Mouse (Mus musculus) liver, adult (tissue): ENCODE data around the gene Efna2.

Experiments used
- GATA4 ChIP-seq: IDR thresholded peaks from 2 replicates; pipeline ENCODE4 v1.6.1; 2014; ENCODE audit warnings: mild to moderate bottlenecking, low read length; ENCODE audit not compliant: insufficient replicate concordance

Efna2 gene

DNA sequence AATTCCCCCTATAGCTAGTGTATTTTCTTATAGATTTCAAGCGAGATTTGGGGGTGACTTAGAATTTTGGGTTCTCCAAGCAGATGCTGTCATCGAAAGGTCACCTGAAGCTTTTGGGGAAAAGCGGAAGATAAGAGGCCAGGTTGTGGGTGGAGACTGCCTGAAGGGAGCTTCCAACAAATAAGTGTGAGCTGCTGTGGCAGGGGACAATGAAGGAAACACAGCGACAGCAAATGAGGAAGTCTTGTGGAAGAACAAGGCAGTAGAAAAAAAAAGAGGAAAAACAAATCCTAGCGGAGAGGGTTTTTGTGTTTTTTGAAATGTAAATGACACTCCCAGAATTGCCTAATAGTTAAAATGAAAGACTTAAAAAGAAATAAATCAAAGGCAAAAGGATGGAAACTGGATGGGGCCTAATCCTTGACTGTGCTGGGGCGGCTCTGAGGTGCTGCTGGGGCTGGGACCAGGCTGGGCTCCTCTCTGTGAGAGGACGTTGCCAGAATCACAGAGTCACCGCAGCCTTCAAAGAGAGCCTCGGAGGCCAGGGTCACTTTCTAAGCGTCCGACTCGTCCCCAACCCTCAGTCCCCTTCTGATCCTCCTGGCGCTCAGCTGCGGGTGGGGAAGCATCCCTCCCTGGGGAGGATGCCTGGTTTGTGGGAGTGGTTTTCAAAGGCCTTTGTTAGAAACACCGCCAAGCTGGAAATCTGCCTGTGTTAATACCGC lies 35.9 kb downstream of the Efna2 start:
- TF ChIP-seq GATA4 = no peak

DNA sequence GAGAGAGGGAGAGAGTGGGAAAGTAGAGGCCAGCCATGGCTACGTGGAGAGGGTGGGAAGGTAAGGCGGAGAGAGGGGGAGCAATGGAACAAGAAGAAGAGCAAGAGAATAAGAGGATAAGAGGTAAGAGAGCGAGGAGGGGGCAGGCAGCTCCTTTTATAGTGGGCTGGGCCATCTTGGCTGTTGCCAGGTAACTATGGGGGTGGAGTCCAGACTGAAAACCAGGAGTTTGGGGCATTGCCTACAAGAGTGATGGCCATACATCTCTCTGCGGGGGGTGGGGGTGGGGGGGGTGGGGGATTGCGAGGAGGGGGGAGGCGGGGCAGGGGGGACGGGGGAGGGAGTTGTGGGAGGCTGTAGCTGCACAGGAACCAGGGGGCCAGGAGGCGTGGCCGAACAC lies 41.4 kb downstream of the Efna2 start:
- TF ChIP-seq GATA4 = no peak

- no peak; the same call in 1 of the 2 replicates for TF ChIP-seq GATA4
These were observed 46.8 kb downstream of the Efna2 start for GRCm38 (mm10) chr10:80226071-80226415.

DNA sequence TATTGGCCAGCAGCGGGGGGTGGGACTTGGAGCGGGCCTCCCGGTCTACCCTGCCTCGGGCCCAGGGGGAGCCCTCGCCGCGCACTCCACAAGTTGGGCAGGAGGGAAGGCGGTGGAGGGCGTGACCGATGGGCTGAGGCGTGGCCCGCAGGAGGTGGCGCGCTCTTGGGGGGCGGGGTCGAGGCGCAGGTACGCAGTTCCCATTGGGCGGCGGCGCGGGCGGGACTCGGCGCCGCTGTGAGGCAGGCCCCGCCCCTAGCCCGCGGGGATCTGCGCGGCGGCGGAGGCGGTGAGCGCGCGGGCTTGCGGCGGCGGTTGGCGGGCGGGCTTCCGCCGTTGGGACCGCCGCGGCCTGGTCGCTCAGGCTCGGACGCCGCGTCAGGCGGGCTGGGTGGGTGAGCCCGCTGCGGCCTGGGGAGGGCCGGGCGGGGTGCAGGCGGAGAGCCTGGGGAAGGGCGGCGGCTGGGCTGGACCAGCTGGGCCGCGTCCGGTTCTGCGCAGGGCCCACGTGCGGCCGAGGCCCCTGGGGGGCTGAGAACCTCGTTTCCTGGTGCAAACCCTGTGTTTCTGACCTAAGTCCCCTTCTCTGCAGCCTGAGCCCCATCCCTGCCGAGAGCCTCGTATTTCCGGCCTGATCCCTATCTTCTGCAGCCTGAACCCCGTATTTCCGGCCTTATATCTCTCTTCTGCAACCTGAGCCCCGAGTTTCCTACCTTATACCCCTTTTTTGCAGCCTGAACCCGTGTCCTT lies 47.3 kb downstream of the Efna2 start, which contains the start of gene Mum1:
Gene Mum1 (plus strand): TSS at position 19 of the 750 bp plus-strand sequence.
- peak; percentile 33; the same call in 1 of the 2 replicates for TF ChIP-seq GATA4

DNA sequence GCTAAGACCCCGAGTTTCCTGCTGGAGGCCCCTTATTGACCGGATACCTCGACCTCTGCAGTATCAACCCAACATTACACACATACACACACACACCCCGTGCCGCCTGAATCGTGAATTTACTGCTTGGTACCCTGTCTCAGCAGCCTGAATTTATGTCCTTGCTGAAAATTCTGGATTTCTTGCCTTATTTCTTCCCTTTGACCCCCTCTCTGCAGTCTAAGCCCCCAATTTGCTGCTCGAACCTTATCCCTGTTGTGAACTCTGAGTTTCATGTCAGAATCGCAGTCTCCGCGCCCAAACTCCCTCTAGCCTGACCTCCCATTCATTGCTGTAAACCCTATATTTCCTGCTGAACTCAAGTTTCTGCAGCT lies 47.9 kb downstream of the Efna2 start:
- no peak for TF ChIP-seq GATA4

DNA sequence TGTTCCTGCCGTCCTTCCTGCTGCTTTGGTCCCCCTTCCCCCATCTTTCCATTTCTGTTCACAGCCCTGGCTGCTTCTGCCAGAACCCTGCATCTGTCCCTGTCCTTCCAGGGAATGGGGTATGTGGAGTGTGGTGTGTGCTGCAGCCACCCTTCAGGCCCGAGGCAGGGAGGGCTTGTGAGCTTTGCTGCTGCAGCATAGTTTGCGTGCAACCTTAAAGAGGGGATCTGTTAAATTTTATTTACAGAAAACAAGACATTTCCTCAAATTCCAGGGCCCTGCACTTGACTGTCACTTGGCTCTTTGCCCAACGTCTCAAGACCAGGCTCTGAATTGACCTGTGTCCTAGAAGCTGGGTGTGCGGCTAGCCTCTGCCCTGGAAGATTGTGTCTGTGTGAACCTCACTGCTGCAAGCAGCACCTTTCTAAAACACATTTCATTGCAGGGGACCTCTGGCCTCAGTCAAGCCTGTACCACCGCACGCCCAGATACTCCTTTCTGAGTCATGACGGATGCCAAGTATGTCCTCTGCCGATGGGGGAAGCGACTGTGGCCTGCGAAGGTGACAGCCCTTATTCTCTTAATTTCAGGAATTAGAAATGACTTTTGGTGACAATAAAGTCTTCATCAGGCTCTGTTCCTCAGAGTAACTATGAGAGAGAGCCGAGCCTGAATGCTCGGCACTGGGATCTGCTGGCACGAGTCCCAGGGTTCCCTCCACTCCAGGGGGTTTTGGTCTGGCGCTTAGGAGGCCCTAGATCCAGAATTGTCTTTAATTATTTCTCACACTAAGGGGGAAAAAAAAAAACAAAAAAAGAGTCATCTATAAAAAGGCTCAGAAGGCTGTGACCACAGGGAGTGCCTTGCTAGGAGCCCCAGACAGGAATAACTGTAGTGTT lies 48.8 kb downstream of the Efna2 start:
- no peak for TF ChIP-seq GATA4

GRCm38 (mm10) chr10:80236145-80236825 lies 57.0 kb downstream of the Efna2 start:
- no peak for TF ChIP-seq GATA4

GRCm38 (mm10) chr10:80237020-80237419 lies 57.7 kb downstream of the Efna2 start:
- no peak for TF ChIP-seq GATA4

DNA sequence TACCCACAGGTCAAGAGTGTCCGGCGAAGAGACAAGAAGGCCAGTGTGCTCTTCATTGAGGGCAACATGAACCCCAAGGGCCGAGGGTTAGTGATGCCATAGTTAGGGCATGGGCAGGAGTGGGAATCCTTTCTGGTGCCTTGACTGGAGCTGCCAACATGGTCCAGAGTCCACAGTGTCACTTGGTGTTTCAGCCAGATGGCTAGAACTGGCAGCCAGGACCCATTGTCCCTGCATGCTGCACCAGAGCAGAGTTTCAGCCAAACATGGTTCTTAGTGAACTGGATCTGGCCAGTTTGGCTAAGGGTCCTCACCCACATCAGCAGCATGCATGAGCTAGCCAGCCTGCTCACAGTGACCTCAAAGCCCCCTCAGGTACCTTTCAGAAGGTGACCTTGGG lies 59.0 kb downstream of the Efna2 start:
- TF ChIP-seq GATA4 = no peak
